Mouse (Mus musculus): Measurements from ENCODE around the gene Gm10197. TPM values are rescaled to one million over a fixed set of nuclear protein-coding genes. Genes with fewer than 3 reads are reported as not detected.

Gm10197 gene
- polyA plus RNA-seq, 1 experiment = not detected

GRCm38 (mm10) chr19:53373570-53373969 lies 2.0 kb upstream of the Gm10197 start:
- no peak for TF ChIP-seq GATA1 (IDR thresholded peaks at IDR 0.05; ENCODE audit: low read length)

DNA sequence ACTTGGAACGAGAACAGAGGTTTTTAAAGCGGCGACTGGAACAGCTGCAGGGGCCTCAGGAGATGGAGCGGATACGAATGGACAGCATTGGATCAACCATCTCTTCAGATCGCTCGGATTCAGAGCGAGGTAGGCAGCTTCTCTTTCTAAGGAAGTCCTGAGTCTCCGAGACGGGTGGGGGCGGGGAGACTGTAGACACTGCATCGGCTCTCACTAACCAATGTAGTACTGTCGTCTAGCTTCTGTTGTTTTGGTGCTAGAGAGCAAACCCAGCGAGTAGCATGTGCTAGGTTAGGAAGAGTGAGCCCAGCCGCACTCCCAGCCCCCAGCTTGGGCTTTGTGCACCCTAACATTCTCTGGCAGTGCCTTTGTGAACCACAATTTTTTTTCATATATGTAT lies 1.3 kb downstream of the Gm10197 start:
- TF ChIP-seq GATA1 (IDR thresholded peaks at IDR 0.05; ENCODE audit: low read length) = no peak

DNA sequence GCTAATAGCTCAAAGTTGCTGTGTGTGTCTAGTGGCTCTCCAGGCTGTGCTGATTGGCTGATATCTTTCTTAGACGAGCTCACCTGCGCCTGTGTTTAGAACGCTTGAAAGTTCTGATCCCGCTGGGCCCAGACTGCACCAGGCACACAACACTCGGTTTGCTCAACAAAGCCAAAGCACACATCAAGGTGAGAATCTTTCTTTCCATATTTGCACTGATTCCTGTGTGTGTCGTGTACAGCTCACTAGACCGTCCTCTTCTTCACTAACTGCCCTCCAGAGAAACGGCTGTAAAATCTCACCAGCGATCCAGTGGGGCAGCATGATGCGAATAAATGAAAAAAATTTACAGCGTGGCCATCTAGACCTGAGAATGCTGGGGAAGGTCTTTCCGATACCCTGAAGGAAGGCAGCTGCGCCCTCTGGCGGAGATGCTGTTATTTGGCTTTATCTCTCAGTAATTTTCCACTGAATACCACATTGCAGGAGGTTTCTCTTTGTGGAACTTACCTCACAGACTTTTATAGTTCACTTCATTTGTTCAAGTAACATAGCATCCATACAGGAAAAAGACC lies 2.0 kb downstream of the Gm10197 start:
- no peak for TF ChIP-seq GATA1 (IDR thresholded peaks at IDR 0.05; ENCODE audit: low read length)

DNA sequence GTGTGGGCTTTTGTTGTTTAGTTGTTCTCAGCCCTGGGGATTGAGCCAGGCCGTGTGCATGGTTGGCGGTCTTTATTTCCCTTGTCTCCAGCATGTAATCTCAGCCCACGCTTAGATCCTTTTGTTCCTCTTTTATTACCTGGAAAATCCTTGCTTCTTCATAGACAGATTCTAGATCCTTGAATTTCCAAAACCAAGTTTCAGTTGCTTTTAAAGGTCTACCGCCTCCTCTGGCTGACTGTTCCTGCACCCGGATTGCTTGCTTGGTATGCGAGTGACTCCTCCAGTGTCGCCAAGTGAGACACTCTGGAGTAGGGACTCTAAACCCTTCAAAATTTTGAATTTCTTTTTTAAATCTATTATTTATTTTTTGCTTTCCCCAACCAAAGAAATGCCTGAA lies 4.7 kb downstream of the Gm10197 start:
- no peak for TF ChIP-seq GATA1 (IDR thresholded peaks at IDR 0.05; ENCODE audit: low read length)

DNA sequence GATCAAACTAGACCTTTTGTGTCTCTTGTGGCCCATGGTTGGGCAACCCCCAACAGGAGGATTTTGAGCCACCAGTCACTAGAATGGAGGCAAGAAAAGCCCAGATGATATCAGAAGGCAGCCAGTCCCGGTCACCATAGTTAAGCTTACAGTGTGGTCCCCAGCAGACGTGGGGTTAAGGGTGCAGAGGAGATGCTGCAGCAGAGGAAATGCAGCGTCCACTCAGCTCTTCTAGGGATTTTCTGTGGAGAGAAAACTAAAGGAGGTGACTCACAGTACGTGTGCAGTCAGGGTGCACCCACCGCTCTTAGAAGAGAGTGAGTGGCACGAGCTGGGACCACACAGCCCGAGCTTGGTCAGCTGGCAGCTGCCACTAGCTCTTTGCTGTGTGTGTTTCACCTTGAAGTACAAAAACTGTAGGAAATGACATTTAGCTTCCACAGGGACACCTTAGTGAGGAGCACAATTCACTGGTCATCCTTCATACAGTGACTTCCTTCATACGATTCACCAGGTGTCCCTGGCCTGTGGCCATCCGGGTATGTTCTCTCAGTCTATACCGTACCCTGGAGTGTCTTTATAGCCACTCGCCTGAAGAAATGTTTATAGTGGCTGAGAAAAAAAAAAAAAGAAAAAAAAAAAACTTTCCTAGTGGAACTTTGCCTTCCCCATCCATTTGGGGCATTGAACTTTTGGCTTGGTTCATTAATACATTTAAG lies 5.3 kb downstream of the Gm10197 start:
- TF ChIP-seq GATA1 (IDR thresholded peaks at IDR 0.05; ENCODE audit: low read length) = no peak

GRCm38 (mm10) chr19:53364963-53365362 lies 6.6 kb downstream of the Gm10197 start:
- no peak for TF ChIP-seq GATA1 (IDR thresholded peaks at IDR 0.05; ENCODE audit: low read length)

DNA sequence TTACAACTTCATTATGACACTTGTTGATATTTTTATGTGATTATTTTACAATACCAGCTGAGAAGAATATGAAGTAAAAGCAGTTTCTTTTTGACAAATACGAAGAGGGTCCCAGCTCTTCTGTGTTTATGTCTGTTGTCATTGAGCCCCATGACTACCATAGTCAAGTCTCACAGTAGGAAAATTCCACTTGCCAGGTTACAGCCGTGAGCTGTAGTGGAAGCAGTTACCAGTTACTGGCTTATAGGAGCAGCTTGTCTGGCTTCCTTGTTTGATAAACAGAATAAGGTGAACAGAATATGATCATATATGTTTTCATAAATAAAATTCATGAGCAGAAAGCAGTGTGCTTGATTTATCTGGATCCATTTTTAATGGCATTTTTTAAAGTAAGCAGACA lies 7.0 kb downstream of the Gm10197 start:
- TF ChIP-seq GATA1 (IDR thresholded peaks at IDR 0.05; ENCODE audit: low read length) = no peak

DNA sequence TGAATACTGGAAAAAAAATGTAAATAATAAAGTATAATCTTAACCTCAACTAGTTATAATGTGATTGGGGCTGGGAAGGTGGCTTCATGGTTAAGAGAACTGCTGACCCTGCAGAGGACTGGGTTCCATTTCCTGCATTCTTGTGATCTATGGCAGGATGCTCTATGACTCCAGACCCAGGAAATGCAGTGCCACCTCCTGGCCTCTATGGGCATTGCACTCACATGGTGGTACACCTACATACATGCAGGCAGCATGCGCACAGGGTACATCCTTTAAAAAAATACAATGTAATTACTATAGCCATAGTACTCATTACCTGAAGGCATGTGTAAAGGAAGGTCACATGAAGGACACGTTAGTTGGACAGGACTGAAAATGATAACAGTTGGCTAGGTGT lies 8.6 kb downstream of the Gm10197 start:
- TF ChIP-seq GATA1 (IDR thresholded peaks at IDR 0.05; ENCODE audit: low read length) = no peak

- no peak for TF ChIP-seq GATA1 (IDR thresholded peaks at IDR 0.05; ENCODE audit: low read length)
Observed at GRCm38 (mm10) chr19:53360265-53360958, 11.2 kb downstream of the Gm10197 start.

DNA sequence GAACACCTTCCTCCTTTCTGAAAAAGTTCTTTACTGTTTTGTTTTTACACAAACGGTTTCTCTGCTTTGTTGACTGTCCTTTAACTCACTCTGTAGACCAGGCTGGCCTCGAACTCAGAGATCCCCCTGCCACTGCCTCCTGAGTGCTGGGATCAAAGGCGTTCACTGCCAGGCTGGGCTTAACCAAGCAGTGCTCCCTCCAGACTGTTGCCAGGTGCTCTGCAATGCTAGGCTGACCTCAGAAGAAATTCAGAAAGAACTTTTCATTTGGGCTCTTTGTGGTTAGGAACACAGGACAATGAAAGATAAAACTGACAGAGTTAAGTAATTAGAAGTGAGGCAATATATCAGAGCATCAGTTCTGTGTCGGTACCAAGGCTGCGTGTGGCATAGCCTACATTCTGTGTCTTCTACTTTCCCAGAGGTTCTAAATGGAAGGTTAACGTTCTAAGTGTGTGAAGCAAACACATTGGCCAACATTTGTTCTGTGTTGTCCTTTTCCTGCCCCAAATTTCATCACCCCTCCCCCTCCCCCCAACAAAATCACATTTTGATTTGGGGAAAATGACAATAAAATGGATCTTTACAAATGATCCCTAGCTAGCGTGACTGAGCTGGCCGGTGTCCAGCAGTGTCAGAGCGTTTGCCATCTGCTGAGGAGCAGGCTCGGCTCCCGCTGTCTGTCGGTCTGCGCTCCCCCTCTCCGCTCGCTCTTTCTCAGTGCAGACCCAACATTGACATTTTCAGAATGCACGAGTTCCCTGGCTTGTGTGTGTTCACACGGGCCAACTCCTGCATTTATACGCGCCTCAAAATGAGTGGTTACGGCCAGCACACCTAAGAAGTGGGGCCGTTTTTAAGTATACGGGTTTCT lies 12.2 kb downstream of the Gm10197 start:
- no peak for TF ChIP-seq GATA1 (IDR thresholded peaks at IDR 0.05; ENCODE audit: low read length)

DNA sequence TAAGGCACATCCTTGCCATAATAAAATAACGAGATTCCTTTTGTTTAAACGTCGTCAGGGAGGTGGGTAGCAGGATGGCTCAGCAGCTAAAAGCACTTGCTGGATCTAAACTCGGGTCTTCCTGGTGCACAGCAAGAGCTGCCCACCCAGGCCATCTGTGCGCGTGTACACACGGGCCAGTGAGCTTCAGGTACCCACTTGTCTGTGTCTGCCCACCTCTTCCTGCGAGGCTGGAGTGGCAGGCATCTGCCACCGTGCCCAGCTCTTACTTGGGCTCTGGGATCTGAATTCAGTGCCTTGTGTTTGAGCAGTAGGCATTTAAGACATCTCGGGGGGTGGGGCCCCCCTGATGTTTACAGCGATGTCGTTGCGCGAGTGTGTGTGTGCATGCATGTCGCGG lies 16.5 kb downstream of the Gm10197 start:
- no peak for TF ChIP-seq GATA1 (IDR thresholded peaks at IDR 0.05; ENCODE audit: low read length)

- no peak for TF ChIP-seq GATA1 (IDR thresholded peaks at IDR 0.05; ENCODE audit: low read length)
Observed at GRCm38 (mm10) chr19:53354271-53355000, 17.1 kb downstream of the Gm10197 start.

- TF ChIP-seq GATA1 (IDR thresholded peaks at IDR 0.05; ENCODE audit: low read length) = no peak
Observed at GRCm38 (mm10) chr19:53353864-53354263, 17.7 kb downstream of the Gm10197 start.

- no peak for TF ChIP-seq GATA1 (IDR thresholded peaks at IDR 0.05; ENCODE audit: low read length)
Observed at GRCm38 (mm10) chr19:53345766-53346165, 25.8 kb downstream of the Gm10197 start.

- TF ChIP-seq GATA1 (IDR thresholded peaks at IDR 0.05; ENCODE audit: low read length) = no peak
Observed at GRCm38 (mm10) chr19:53344062-53344461, 27.5 kb downstream of the Gm10197 start.
